Mouse (Mus musculus) liver, embryonic 12.5 days (tissue): ENCODE data around the gene Cdc42ep5. TPM values are rescaled to one million over a fixed set of nuclear protein-coding genes. Genes with fewer than 3 reads are reported as not detected.

Experiments
- ATAC-seq: fragments of 200-750 bp; cut with Nextera tagmentation; 2 replicates; pipeline ENCODE4 v1.8.0; 2017; ENCODE audit warnings: moderate number of reproducible peaks, mild to moderate bottlenecking, moderate library complexity
- H3K27ac ChIP-seq: fragments of 300-500 bp; sonication (generic); 2 replicates; pipeline ENCODE4 v1.5.1; 2016; ENCODE audit warnings: mild to moderate bottlenecking
- H3K27me3 ChIP-seq: fragments of 300-500 bp; sonication (generic); replicated peaks from 2 replicates; pipeline ENCODE4 v1.6.1; 2016; ENCODE audit warnings: mild to moderate bottlenecking, moderate library complexity
- H3K36me3 ChIP-seq: fragments of 300-500 bp; sonication (generic); 2 replicates; pipeline ENCODE4 v1.6.1; 2016; ENCODE audit warnings: mild to moderate bottlenecking, moderate library complexity
- H3K4me1 ChIP-seq: fragments of 300-500 bp; sonication (generic); 2 replicates; pipeline ENCODE4 v1.6.1; 2016
- H3K4me2 ChIP-seq: fragments of 300-500 bp; sonication (generic); 2 replicates; pipeline ENCODE4 v1.6.1; 2016; ENCODE audit warnings: mild to moderate bottlenecking, moderate library complexity
- H3K4me3 ChIP-seq: fragments of 300-500 bp; sonication (generic); 2 replicates; pipeline ENCODE4 v1.5.1; 2016; ENCODE audit warnings: mild to moderate bottlenecking, moderate library complexity
- H3K9ac ChIP-seq: fragments of 300-500 bp; sonication (generic); 2 replicates; pipeline ENCODE4 v1.6.1; 2016; ENCODE audit warnings: mild to moderate bottlenecking, moderate library complexity
- H3K9me3 ChIP-seq: fragments of 300-500 bp; sonication (generic); replicated peaks from 2 replicates; pipeline ENCODE4 v1.6.1; 2016; ENCODE audit warnings: mild to moderate bottlenecking, moderate library complexity
- WGBS: fragments of 180-500 bp; shearing (Covaris S2); methylation state at CpG from one replicate; pipeline ENCODE4 v1.1.7; 2016; ENCODE audit not compliant: insufficient replicate concordance; 5-methylcytosine and 5-hydroxymethylcytosine counted together
- polyA plus RNA-seq: library from polyadenylated mRNA; unstranded; fragments of >200 nt; fragmentation: Nextera tagmentation; extraction: Ambion mirVana; gene quantifications from 2 replicates; pipeline ENCODE4 v1.2.1, GENCODE M21; 2016

The Cdc42ep5 gene
- polyA plus RNA-seq, 1 experiment from 2014 or later, result 10.5 TPM

- 40% methylated on average over 22 of the region's 22 CpGs for WGBS
- no peak for ATAC-seq
- Histone ChIP-seq H3K4me3 (peak overlapping the region; percentile 86), H3K27ac (no peak overlapping the region), H3K27me3 (peaks cover 20% of the 10 kb centered on the region), H3K9me3 (no peaks in the 10 kb centered on the region), H3K9ac (no peak overlapping the region), H3K36me3 (peaks cover 22% of the 10 kb centered on the region), H3K4me2 (peak overlapping the region; percentile 93), H3K4me1 (peaks cover 53% of the 10 kb centered on the region)
Measured at GRCm38 (mm10) chr7:4151241-4151640, 13.4 kb downstream of the Cdc42ep5 start.

GRCm38 (mm10) chr7:4150811-4151221, 13.8 kb downstream of the Cdc42ep5 start:
- Histone ChIP-seq H3K36me3 (peaks cover 26% of the 10 kb centered on the region), H3K9me3 (no peaks in the 10 kb centered on the region), H3K27me3 (peaks cover 20% of the 10 kb centered on the region), H3K27ac (peak overlapping the region; percentile 94), H3K4me2 (peak overlapping the region; percentile 93), H3K4me3 (peak overlapping the region; percentile 86), H3K9ac (peak overlapping the region; percentile 84; the same call in 1 of the 2 replicates), H3K4me1 (peaks cover 57% of the 10 kb centered on the region)
- 10% methylated on average over 14 of the region's 14 CpGs for WGBS
- ATAC-seq, result peak; percentile 5; the same call in 1 of the 2 replicates

- peaks cover 57% of the 10 kb centered on the region for H3K4me1 ChIP-seq
- no peaks in the 10 kb centered on the region for H3K9me3 ChIP-seq
- H3K9ac ChIP-seq, result peak within 1 kb of the TSS; percentile 84
- H3K4me3 ChIP-seq, result peak within 1 kb of the TSS; percentile 86
- peak; percentile 45 for ATAC-seq
- H3K4me2 ChIP-seq, result peak within 1 kb of the TSS; percentile 93
- H3K27me3 ChIP-seq, result peaks cover 20% of the 10 kb centered on the region
- peak within 1 kb of the TSS; percentile 94 for H3K27ac ChIP-seq
- 2% methylated on average over 14 of the region's 14 CpGs for WGBS
- peaks cover 33% of the 10 kb centered on the region for H3K36me3 ChIP-seq
Measured at GRCm38 (mm10) chr7:4150059-4150541, 14.6 kb downstream of the Cdc42ep5 start, which contains the start of gene Leng9. Leng9 (minus strand) TSS chr7:4150374.

GRCm38 (mm10) chr7:4149209-4150054, 15.2 kb downstream of the Cdc42ep5 start:
- peak; percentile 80 for ATAC-seq
- peak overlapping the region; percentile 86 for H3K4me3 ChIP-seq
- peaks cover 40% of the 10 kb centered on the region for H3K36me3 ChIP-seq
- peaks cover 57% of the 10 kb centered on the region for H3K4me1 ChIP-seq
- peak overlapping the region; percentile 94 for H3K27ac ChIP-seq
- peak overlapping the region; percentile 93 for H3K4me2 ChIP-seq
- H3K9me3 ChIP-seq, result no peaks in the 10 kb centered on the region
- peak overlapping the region; percentile 84 for H3K9ac ChIP-seq
- H3K27me3 ChIP-seq, result peaks cover 20% of the 10 kb centered on the region
- under 1% methylated on average over 64 of the region's 64 CpGs for WGBS

- H3K27me3 ChIP-seq, result peaks cover 20% of the 10 kb centered on the region
- H3K9ac ChIP-seq, result peak overlapping the region; percentile 84
- H3K9me3 ChIP-seq, result no peaks in the 10 kb centered on the region
- WGBS, result 34% methylated on average over 18 of the region's 18 CpGs
- H3K36me3 ChIP-seq, result peaks cover 49% of the 10 kb centered on the region
- peak; percentile 7 for ATAC-seq
- H3K27ac ChIP-seq, result peak overlapping the region; percentile 94
- H3K4me3 ChIP-seq, result peak overlapping the region; percentile 86
- peaks cover 49% of the 10 kb centered on the region for H3K4me1 ChIP-seq
- peak overlapping the region; percentile 93 for H3K4me2 ChIP-seq
Measured at GRCm38 (mm10) chr7:4148341-4149208, 16.1 kb downstream of the Cdc42ep5 start.

GRCm38 (mm10) chr7:4147836-4148235, 16.8 kb downstream of the Cdc42ep5 start:
- Histone ChIP-seq H3K27ac (no peak overlapping the region), H3K4me1 (peaks cover 49% of the 10 kb centered on the region), H3K9ac (no peak overlapping the region), H3K4me3 (no peak overlapping the region), H3K4me2 (peak overlapping the region; percentile 93), H3K27me3 (peaks cover 20% of the 10 kb centered on the region), H3K36me3 (peaks cover 56% of the 10 kb centered on the region), H3K9me3 (no peaks in the 10 kb centered on the region)
- 84% methylated on average over 4 of the region's 4 CpGs for WGBS
- ATAC-seq, result no peak

GRCm38 (mm10) chr7:4147371-4147770, 17.3 kb downstream of the Cdc42ep5 start:
- 66% methylated on average over 20 of the region's 20 CpGs for WGBS
- H3K4me3 ChIP-seq, result no peak overlapping the region
- no peak overlapping the region for H3K27ac ChIP-seq
- no peak for ATAC-seq
- H3K27me3 ChIP-seq, result peaks cover 16% of the 10 kb centered on the region
- H3K4me2 ChIP-seq, result peak overlapping the region; percentile 4; the same call in 1 of the 2 replicates
- no peak overlapping the region for H3K9ac ChIP-seq
- no peaks in the 10 kb centered on the region for H3K9me3 ChIP-seq
- H3K36me3 ChIP-seq, result peaks cover 61% of the 10 kb centered on the region
- peaks cover 49% of the 10 kb centered on the region for H3K4me1 ChIP-seq

GRCm38 (mm10) chr7:4146241-4147180, 18.1 kb downstream of the Cdc42ep5 start:
- Histone ChIP-seq H3K27me3 (peaks cover 10% of the 10 kb centered on the region), H3K27ac (no peak overlapping the region), H3K4me3 (no peak overlapping the region), H3K36me3 (peaks cover 69% of the 10 kb centered on the region), H3K4me1 (peaks cover 48% of the 10 kb centered on the region), H3K9me3 (no peaks in the 10 kb centered on the region), H3K4me2 (peak overlapping the region; percentile 4; the same call in 1 of the 2 replicates), H3K9ac (no peak overlapping the region)
- no peak for ATAC-seq
- WGBS, result 90% methylated on average over 23 of the region's 23 CpGs

- ATAC-seq, result no peak
- H3K27ac ChIP-seq, result no peak overlapping the region
- peaks cover 39% of the 10 kb centered on the region for H3K4me1 ChIP-seq
- no peak overlapping the region for H3K4me3 ChIP-seq
- H3K27me3 ChIP-seq, result 0 out of 2 replicates have a peak, but pooled peaks cover 2% of the 10 kb centered on the region
- H3K4me2 ChIP-seq, result no peak overlapping the region
- H3K9ac ChIP-seq, result no peak overlapping the region
- 69% methylated on average over 6 of the region's 6 CpGs for WGBS
- H3K36me3 ChIP-seq, result peaks cover 78% of the 10 kb centered on the region
- no peaks in the 10 kb centered on the region for H3K9me3 ChIP-seq
Measured at GRCm38 (mm10) chr7:4145552-4146190, 19.0 kb downstream of the Cdc42ep5 start.

GRCm38 (mm10) chr7:4144766-4145551, 19.7 kb downstream of the Cdc42ep5 start:
- H3K36me3 ChIP-seq, result peaks cover 85% of the 10 kb centered on the region
- H3K27me3 ChIP-seq, result no peaks in the 10 kb centered on the region
- WGBS, result 94% methylated on average over 20 of the region's 20 CpGs
- H3K9ac ChIP-seq, result no peak overlapping the region
- H3K27ac ChIP-seq, result no peak overlapping the region
- no peaks in the 10 kb centered on the region for H3K9me3 ChIP-seq
- H3K4me1 ChIP-seq, result peaks cover 32% of the 10 kb centered on the region
- no peak for ATAC-seq
- H3K4me3 ChIP-seq, result no peak overlapping the region
- no peak overlapping the region for H3K4me2 ChIP-seq
